Mouse (Mus musculus): ENCODE measurements around the gene Gpld1.

DNA sequence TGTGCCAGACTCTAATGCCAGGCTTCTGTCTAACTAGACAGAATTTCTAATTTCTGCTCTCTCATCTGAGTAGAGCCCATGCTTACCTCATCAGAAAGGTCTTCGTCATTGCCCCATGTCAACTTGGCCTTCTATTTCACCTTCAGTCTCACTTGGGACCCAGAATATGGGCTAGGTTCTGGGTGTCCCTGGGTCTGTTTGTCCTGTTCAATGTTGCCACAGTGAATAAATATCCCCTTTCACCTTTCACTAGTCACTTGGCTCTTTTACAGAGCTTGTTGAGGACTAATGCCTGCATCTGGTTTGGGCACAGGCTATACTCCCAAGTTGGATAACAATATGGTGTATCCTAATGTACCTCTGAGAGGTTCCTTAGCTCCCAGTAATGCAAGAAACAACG, 96.5 kb downstream of the Gpld1 start:
- no peak for TF ChIP-seq POLR2A (IDR thresholded peaks at IDR 0.05; ENCODE audit: insufficient read length, low read depth)
- no peak for TF ChIP-seq TCF12 (IDR thresholded peaks at IDR 0.05; ENCODE audit: insufficient read depth, poor library complexity, severe bottlenecking)
- no peak for TF ChIP-seq POLR2AphosphoS2 (IDR thresholded peaks at IDR 0.05; ENCODE audit: insufficient read length, low read depth)
- TF ChIP-seq SRF (IDR thresholded peaks at IDR 0.05; ENCODE audit: control insufficient read depth, insufficient read length, low read depth): no peak
- TF ChIP-seq USF1 (IDR thresholded peaks at IDR 0.05; ENCODE audit: low read depth): no peak
- no peak for TF ChIP-seq MAX (IDR thresholded peaks at IDR 0.05; ENCODE audit: low read depth)
- no peak for TF ChIP-seq E2F4 (IDR thresholded peaks at IDR 0.05; ENCODE audit: insufficient read depth)
- TF ChIP-seq MYOG (IDR thresholded peaks at IDR 0.05; ENCODE audit: control insufficient read depth in 1 of 3, insufficient read depth in 1 of 3, insufficient read length in 2 of 3, low read depth in 2 of 3): no peak
- TF ChIP-seq TCF3 (IDR thresholded peaks at IDR 0.05; ENCODE audit: insufficient read length, low read depth): no peak
- TF ChIP-seq REST (IDR thresholded peaks at IDR 0.05; ENCODE audit: insufficient read depth, insufficient read length): no peak
- TF ChIP-seq CEBPB (IDR thresholded peaks at IDR 0.05; ENCODE audit: insufficient read depth, poor library complexity, severe bottlenecking): no peak
- no peak for TF ChIP-seq MYOD1 (IDR thresholded peaks at IDR 0.05; ENCODE audit: control insufficient read depth in 1 of 3, insufficient read length in 2 of 3, low read depth in 2 of 3)
